In the genomic region with DNA sequence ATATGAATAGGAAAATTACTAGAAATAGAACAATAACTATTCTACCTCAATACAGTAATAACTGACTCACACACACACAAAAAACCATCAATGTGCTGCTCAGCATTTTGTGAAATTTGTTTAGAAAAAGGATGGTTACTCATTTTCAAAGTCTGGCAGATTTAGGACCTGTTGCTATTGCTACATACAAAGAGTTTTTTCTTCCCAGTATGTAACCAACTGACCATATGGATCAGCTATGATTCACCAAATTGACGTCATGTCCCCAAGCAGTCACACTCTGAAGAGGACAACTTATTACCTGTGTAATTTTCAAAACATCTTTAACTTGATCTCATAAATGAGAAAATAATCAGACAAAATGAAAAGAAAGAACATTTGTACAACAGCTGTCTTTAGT, we compare ENCODE assay signal across 24 mouse cellular contexts. TPM values are rescaled to one million over a fixed set of nuclear protein-coding genes. Genes with fewer than 3 reads are reported as not detected.
DNase-seq lines count a peak whose midpoint lies in the region; ATAC-seq and TF ChIP-seq lines count a peak whose summit lies in the region.
"Had no signal": no experiment of that assay in that cellular context is flagged by ENCODE, and none has a peak within 500 bp of the region (broad histone marks: within the 10 kb centered on the region; RNA-seq: fewer than 3 reads in every experiment).

No protein-coding gene starts in this region.

- DNase-seq in 3T3-L1 (ENCODE audit: low read depth, low spot score) (peak; percentile 77), NIH3T3 (ENCODE audit: low read depth) (peak; percentile 63)
- DNase-seq in kidney, postnatal 14 days = no peak
- DNase-seq in kidney, postnatal 36 days = no peak
- DNase-seq: adrenal gland, adult 2 months; adrenal gland, postnatal 14 days; adrenal gland, postnatal 36 days; cerebellum, adult 11 months; cerebellum, adult 18-20 months; cerebellum, adult 8-10 months; cerebellum, adult 9-11 months; cerebellum, postnatal 14 days; cerebellum, postnatal 36 days; embryo, embryonic 11 days; forebrain, postnatal 0 days had no signal

- H3K4me1 ChIP-seq in embryonic fibroblast, embryonic 13.5 days (ENCODE audit: control insufficient read depth, insufficient read depth, low read length) = peaks cover 5% of the 10 kb centered on the region; the same call in 1 of the 2 replicates
- H3K4me1 ChIP-seq in heart, embryonic 11.5 days (ENCODE audit: control insufficient read depth, insufficient read depth, low read length) = no peaks in the 10 kb centered on the region
- H3K4me1 ChIP-seq: embryonic facial prominence, embryonic 13.5 days; embryonic facial prominence, embryonic 15.5 days; forebrain, embryonic 13.5 days; forebrain, embryonic 15.5 days had no signal

- 77% methylated on average over 1 of the region's 1 CpGs for WGBS in heart, embryonic 11.5 days (ENCODE audit: insufficient replicate concordance)

- no peak overlapping the region for H3K4me3 ChIP-seq in embryonic fibroblast, embryonic 13.5 days (ENCODE audit: insufficient read depth, low read length)
- no peak overlapping the region for H3K4me3 ChIP-seq in heart, embryonic 11.5 days (ENCODE audit: low read depth, low read length)
- H3K4me3 ChIP-seq: embryonic facial prominence, embryonic 13.5 days; embryonic facial prominence, embryonic 15.5 days; forebrain, embryonic 13.5 days; forebrain, embryonic 15.5 days had no signal

- TF ChIP-seq CTCF in embryonic fibroblast, embryonic 13.5 days (IDR thresholded peaks at IDR 0.05; ENCODE audit: borderline replicate concordance, insufficient read depth, low read length) = no peak

- H3K9ac ChIP-seq in heart, embryonic 11.5 days (ENCODE audit: low read depth, low read length) = no peak overlapping the region
- H3K9ac ChIP-seq: embryonic facial prominence, embryonic 13.5 days; embryonic facial prominence, embryonic 15.5 days; forebrain, embryonic 13.5 days; forebrain, embryonic 15.5 days; forebrain, postnatal 0 days had no signal

- no peaks in the 10 kb centered on the region for H3K27me3 ChIP-seq in heart, embryonic 11.5 days (ENCODE audit: control insufficient read depth, insufficient read depth, low read length)
- H3K27me3 ChIP-seq: CH12.LX; embryonic facial prominence, embryonic 13.5 days; embryonic facial prominence, embryonic 15.5 days; forebrain, embryonic 13.5 days; forebrain, embryonic 15.5 days had no signal

- H3K4me2 ChIP-seq in heart, embryonic 11.5 days = no peak overlapping the region
- H3K4me2 ChIP-seq: embryonic facial prominence, embryonic 13.5 days; embryonic facial prominence, embryonic 15.5 days; forebrain, embryonic 13.5 days; forebrain, embryonic 15.5 days had no signal

- no peak for TF ChIP-seq POLR2A in embryonic fibroblast, embryonic 13.5 days (IDR thresholded peaks at IDR 0.05; ENCODE audit: low read depth, low read length)

- ATAC-seq in heart, embryonic 11.5 days (replicated peaks; ENCODE audit: insufficient number of reproducible peaks, low FRiP score, low TSS enrichment) = no peak
- ATAC-seq: CD4-positive, CD25-positive, alpha-beta regulatory T cell, adult 4 months; forebrain, embryonic 13.5 days; forebrain, embryonic 15.5 days; forebrain, postnatal 0 days had no signal

- no peaks in the 10 kb centered on the region for H3K36me3 ChIP-seq in heart, embryonic 11.5 days (ENCODE audit: control insufficient read depth, insufficient read depth, low read length)
- H3K36me3 ChIP-seq: embryonic facial prominence, embryonic 13.5 days; embryonic facial prominence, embryonic 15.5 days; forebrain, embryonic 15.5 days; G1E had no signal

- no peaks in the 10 kb centered on the region for H3K9me3 ChIP-seq in heart, embryonic 11.5 days (replicated peaks; ENCODE audit: control insufficient read depth, low read length)
- H3K9me3 ChIP-seq: embryonic facial prominence, embryonic 13.5 days; embryonic facial prominence, embryonic 15.5 days; forebrain, embryonic 13.5 days; forebrain, embryonic 15.5 days; G1E had no signal

- peak overlapping the region; percentile 61; the same call in 1 of the 2 replicates for H3K27ac ChIP-seq in embryonic fibroblast, embryonic 13.5 days (ENCODE audit: insufficient read depth, low read length)
- H3K27ac ChIP-seq in heart, embryonic 11.5 days (ENCODE audit: low read depth, low read length) = no peak overlapping the region
- H3K27ac ChIP-seq: embryonic facial prominence, embryonic 13.5 days; embryonic facial prominence, embryonic 15.5 days; forebrain, embryonic 13.5 days; forebrain, embryonic 15.5 days had no signal

RNA-seq across cellular contexts. Expression of gene Hgf, which starts 48.2 kb away (rescaled TPM):
- polyA plus RNA-seq in embryonic fibroblast, embryonic 13.5 days (2011; ENCODE audit: insufficient read length, low read depth, missing spikeins) = 17.1 and 18.6 TPM in 2 replicates
- 2.0 and 2.5 TPM in 2 replicates for polyA plus RNA-seq in heart, embryonic 11.5 days (2014; fragmentation: Nextera tagmentation; extraction: Ambion mirVana)
- polyA plus RNA-seq: G1E had no signal

Comparison
In these comparisons a context has a peak if more than half of its experiments do, and no peak if none do; other contexts are left out.
1. DNase-seq: peak in 3T3-L1 (single experiment) and NIH3T3 (single experiment); none in kidney, postnatal 14 days (single experiment) and kidney, postnatal 36 days (0 of 2).